Mouse (Mus musculus) liver, embryonic 14.5 days (tissue): ENCODE results near the gene Pcp4l1.

Source experiments
- CTCF ChIP-seq: IDR thresholded peaks from 2 replicates; pipeline ENCODE4 v1.5.1; 2016; ENCODE audit warnings: antibody characterized with exemption, low read depth, control low read depth
- EP300 ChIP-seq: IDR thresholded peaks from 2 replicates; pipeline ENCODE4 v1.6.1; 2016; ENCODE audit warnings: antibody characterized with exemption, low read depth

GRCm38 (mm10) chr1:171130971-171131370 lies 65.1 kb downstream of the Pcp4l1 start:
- TF ChIP-seq EP300 (no peak), CTCF (no peak)
